Mouse (Mus musculus): Measurements from ENCODE around the gene Ppm1m. TPM values are rescaled to one million over a fixed set of nuclear protein-coding genes. Genes with fewer than 3 reads are reported as not detected.

The Ppm1m gene
- polyA plus RNA-seq (2015; fragmentation: Nextera tagmentation; extraction: Ambion mirVana): 11.7 and 13.6 TPM in 2 replicates

GRCm38 (mm10) chr9:106199535-106200272, at the start of gene Ppm1m:
Gene Ppm1m, minus strand, starts transcription at chr9:106199746.
- peaks cover 15% of the 10 kb centered on the region; the same call in 1 of the 2 replicates for H3K27me3 ChIP-seq
- 33% methylated on average over 18 of the region's 18 CpGs for WGBS (ENCODE audit: insufficient replicate concordance)
- H3K36me3 ChIP-seq (replicated peaks): peaks cover 8% of the 10 kb centered on the region; the same call in 1 of the 2 replicates
- H3K4me2 ChIP-seq: peak within 1 kb of the TSS; percentile 85
- peak within 1 kb of the TSS; percentile 65 for H3K9ac ChIP-seq
- ATAC-seq (ENCODE audit: insufficient read depth): 0 out of 2 replicates have a peak, but pooled peaks have one; percentile 9
- peak within 1 kb of the TSS; percentile 38 for H3K27ac ChIP-seq (replicated peaks)
- H3K4me1 ChIP-seq (replicated peaks): peaks cover 52% of the 10 kb centered on the region
- H3K9me3 ChIP-seq (replicated peaks): no peaks in the 10 kb centered on the region
- H3K4me3 ChIP-seq (replicated peaks): peak within 1 kb of the TSS; percentile 67

DNA sequence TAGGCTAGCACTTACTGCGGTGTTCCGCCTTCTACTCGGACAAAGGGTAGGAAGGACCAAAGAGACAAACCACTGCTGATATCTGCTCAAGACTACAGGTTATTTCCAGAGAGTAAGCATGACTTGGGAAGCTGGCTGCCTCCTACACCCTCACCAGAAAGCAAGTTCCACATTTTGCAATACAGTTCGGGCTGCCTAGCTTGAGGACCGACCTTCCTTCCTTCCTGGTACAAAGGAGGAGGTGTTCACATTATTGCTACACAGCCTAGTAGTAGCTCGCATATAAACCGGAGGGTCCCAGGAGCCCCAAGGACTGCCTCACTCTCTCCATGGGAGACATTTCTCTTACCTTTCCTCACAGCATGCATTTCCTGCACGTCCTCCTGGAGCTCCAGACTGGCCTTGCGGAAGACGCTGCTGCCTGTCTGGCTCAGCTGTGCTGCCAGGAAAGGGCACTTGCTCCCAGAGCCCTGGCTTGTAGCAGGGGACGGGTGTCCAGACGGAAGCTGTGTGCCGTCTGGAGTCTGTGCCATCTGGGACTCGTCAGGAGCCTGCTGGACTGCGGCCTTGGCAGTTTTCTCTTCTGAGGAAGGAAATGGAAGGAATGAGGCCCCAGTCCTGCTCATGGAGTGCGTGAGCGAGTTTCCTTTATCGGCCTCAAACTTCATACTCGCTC, 43.4 kb upstream of the Ppm1m start:
- Histone ChIP-seq H3K4me2 (peak overlapping the region; percentile 19; the same call in 1 of the 2 replicates), H3K36me3 (replicated peaks) (peaks cover 40% of the 10 kb centered on the region), H3K27me3 (no peaks in the 10 kb centered on the region), H3K4me1 (replicated peaks) (peaks cover 21% of the 10 kb centered on the region), H3K9me3 (replicated peaks) (no peaks in the 10 kb centered on the region), H3K27ac (replicated peaks) (peak overlapping the region; percentile 63), H3K9ac (no peak overlapping the region), H3K4me3 (replicated peaks) (no peak overlapping the region)
- WGBS (ENCODE audit: insufficient replicate concordance): 45% methylated on average over 19 of the region's 19 CpGs
- no peak for ATAC-seq (ENCODE audit: insufficient read depth)

- Histone ChIP-seq H3K27me3 (no peaks in the 10 kb centered on the region), H3K9ac (no peak overlapping the region), H3K27ac (replicated peaks) (no peak overlapping the region), H3K36me3 (replicated peaks) (peaks cover 53% of the 10 kb centered on the region), H3K9me3 (replicated peaks) (no peaks in the 10 kb centered on the region), H3K4me2 (no peak overlapping the region), H3K4me3 (replicated peaks) (no peak overlapping the region), H3K4me1 (replicated peaks) (peaks cover 11% of the 10 kb centered on the region)
- no peak for ATAC-seq (ENCODE audit: insufficient read depth)
- 66% methylated on average over 10 of the region's 10 CpGs for WGBS (ENCODE audit: insufficient replicate concordance)
Measured at GRCm38 (mm10) chr9:106241541-106242164, 42.1 kb upstream of the Ppm1m start.

- no peak overlapping the region for H3K9ac ChIP-seq
- ATAC-seq (ENCODE audit: insufficient read depth): no peak
- H3K4me1 ChIP-seq (replicated peaks): peaks cover 6% of the 10 kb centered on the region; the same call in 1 of the 2 replicates
- H3K9me3 ChIP-seq (replicated peaks): no peaks in the 10 kb centered on the region
- H3K36me3 ChIP-seq (replicated peaks): peaks cover 72% of the 10 kb centered on the region
- H3K4me3 ChIP-seq (replicated peaks): no peak overlapping the region
- no peaks in the 10 kb centered on the region for H3K27me3 ChIP-seq
- H3K27ac ChIP-seq (replicated peaks): no peak overlapping the region
- no peak overlapping the region for H3K4me2 ChIP-seq
- WGBS (ENCODE audit: insufficient replicate concordance): 79% methylated on average over 10 of the region's 10 CpGs
Measured at GRCm38 (mm10) chr9:106237878-106238277, 38.3 kb upstream of the Ppm1m start.

- no peak overlapping the region for H3K4me3 ChIP-seq (replicated peaks)
- H3K4me1 ChIP-seq (replicated peaks): peaks cover 6% of the 10 kb centered on the region; the same call in 1 of the 2 replicates
- H3K9me3 ChIP-seq (replicated peaks): no peaks in the 10 kb centered on the region
- H3K27me3 ChIP-seq: no peaks in the 10 kb centered on the region
- H3K27ac ChIP-seq (replicated peaks): no peak overlapping the region
- ATAC-seq (ENCODE audit: insufficient read depth): no peak
- H3K4me2 ChIP-seq: no peak overlapping the region
- WGBS (ENCODE audit: insufficient replicate concordance): 80% methylated on average over 8 of the region's 8 CpGs
- H3K36me3 ChIP-seq (replicated peaks): peaks cover 70% of the 10 kb centered on the region
- no peak overlapping the region for H3K9ac ChIP-seq
Measured at GRCm38 (mm10) chr9:106237401-106237800, 37.9 kb upstream of the Ppm1m start.

GRCm38 (mm10) chr9:106236818-106237211, 37.3 kb upstream of the Ppm1m start:
- Histone ChIP-seq H3K4me3 (replicated peaks) (no peak overlapping the region), H3K27ac (replicated peaks) (no peak overlapping the region), H3K9ac (no peak overlapping the region), H3K4me2 (no peak overlapping the region), H3K27me3 (no peaks in the 10 kb centered on the region), H3K36me3 (replicated peaks) (peaks cover 64% of the 10 kb centered on the region), H3K9me3 (replicated peaks) (no peaks in the 10 kb centered on the region), H3K4me1 (replicated peaks) (peaks cover 6% of the 10 kb centered on the region; the same call in 1 of the 2 replicates)
- WGBS (ENCODE audit: insufficient replicate concordance): 89% methylated on average over 3 of the region's 3 CpGs
- no peak for ATAC-seq (ENCODE audit: insufficient read depth)

GRCm38 (mm10) chr9:106236156-106236817, 36.7 kb upstream of the Ppm1m start:
- no peak for ATAC-seq (ENCODE audit: insufficient read depth)
- H3K27ac ChIP-seq (replicated peaks): no peak overlapping the region
- 87% methylated on average over 23 of the region's 23 CpGs for WGBS (ENCODE audit: insufficient replicate concordance)
- no peaks in the 10 kb centered on the region for H3K9me3 ChIP-seq (replicated peaks)
- peaks cover 6% of the 10 kb centered on the region; the same call in 1 of the 2 replicates for H3K4me1 ChIP-seq (replicated peaks)
- H3K4me3 ChIP-seq (replicated peaks): no peak overlapping the region
- no peak overlapping the region for H3K4me2 ChIP-seq
- H3K9ac ChIP-seq: no peak overlapping the region
- H3K27me3 ChIP-seq: no peaks in the 10 kb centered on the region
- peaks cover 59% of the 10 kb centered on the region for H3K36me3 ChIP-seq (replicated peaks)

- Histone ChIP-seq H3K27me3 (no peaks in the 10 kb centered on the region), H3K9ac (no peak overlapping the region), H3K4me1 (replicated peaks) (peaks cover 6% of the 10 kb centered on the region; the same call in 1 of the 2 replicates), H3K4me3 (replicated peaks) (no peak overlapping the region), H3K36me3 (replicated peaks) (peaks cover 51% of the 10 kb centered on the region), H3K9me3 (replicated peaks) (no peaks in the 10 kb centered on the region), H3K4me2 (no peak overlapping the region), H3K27ac (replicated peaks) (no peak overlapping the region)
- ATAC-seq (ENCODE audit: insufficient read depth): no peak
- 83% methylated on average over 23 of the region's 23 CpGs for WGBS (ENCODE audit: insufficient replicate concordance)
Measured at GRCm38 (mm10) chr9:106235194-106235830, 35.8 kb upstream of the Ppm1m start.

DNA sequence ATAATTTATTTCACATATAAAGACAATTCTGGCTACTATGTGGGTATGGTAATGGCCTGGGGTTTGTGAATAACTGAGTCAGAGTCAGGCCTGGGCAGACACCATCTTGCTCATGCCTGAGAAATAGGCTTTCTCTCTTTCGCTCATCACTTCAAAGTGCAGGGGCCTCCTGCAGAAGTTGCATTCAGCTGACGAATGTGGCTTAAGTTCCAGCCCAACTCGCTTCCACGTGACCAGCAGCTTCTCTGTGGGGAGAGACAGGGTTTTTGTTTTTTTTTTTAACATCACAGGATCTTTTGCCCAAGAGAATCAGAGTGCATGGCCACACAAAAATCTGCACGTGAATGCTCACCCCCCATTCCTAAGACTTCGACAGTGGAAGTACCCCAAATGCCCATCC, 34.4 kb upstream of the Ppm1m start:
- peaks cover 47% of the 10 kb centered on the region for H3K36me3 ChIP-seq (replicated peaks)
- no peak overlapping the region for H3K9ac ChIP-seq
- no peak for ATAC-seq (ENCODE audit: insufficient read depth)
- no peak overlapping the region for H3K4me2 ChIP-seq
- WGBS (ENCODE audit: insufficient replicate concordance): 69% methylated on average over 6 of the region's 6 CpGs
- H3K27me3 ChIP-seq: no peaks in the 10 kb centered on the region
- H3K4me3 ChIP-seq (replicated peaks): no peak overlapping the region
- no peaks in the 10 kb centered on the region for H3K9me3 ChIP-seq (replicated peaks)
- H3K27ac ChIP-seq (replicated peaks): no peak overlapping the region
- H3K4me1 ChIP-seq (replicated peaks): peaks cover 10% of the 10 kb centered on the region; the same call in 1 of the 2 replicates

GRCm38 (mm10) chr9:106232956-106233355, 33.4 kb upstream of the Ppm1m start:
- H3K36me3 ChIP-seq (replicated peaks): peaks cover 37% of the 10 kb centered on the region
- WGBS (ENCODE audit: insufficient replicate concordance): 66% methylated on average over 3 of the region's 3 CpGs
- no peak for ATAC-seq (ENCODE audit: insufficient read depth)

More at GRCm38 (mm10) chr9:106232956-106233355, 33.4 kb upstream of the Ppm1m start:
- Histone ChIP-seq H3K4me1 (replicated peaks) (peaks cover 12% of the 10 kb centered on the region; the same call in 1 of the 2 replicates), H3K4me2 (no peak overlapping the region), H3K9ac (no peak overlapping the region), H3K27me3 (no peaks in the 10 kb centered on the region; the same call in 1 of the 2 replicates), H3K9me3 (replicated peaks) (no peaks in the 10 kb centered on the region), H3K4me3 (replicated peaks) (no peak overlapping the region), H3K27ac (replicated peaks) (no peak overlapping the region)

All from liver, embryonic 15.5 days (tissue).